Mouse (Mus musculus) gastrocnemius, postnatal 36 days (tissue): Measurements from ENCODE around the gene Setx. TPM values are rescaled to one million over a fixed set of nuclear protein-coding genes. Genes with fewer than 3 reads are reported as not detected.

ENCODE experiments used
- DNase-seq, 2 experiments: peaks; one replicate each; pipeline ENCODE4 v3.0.0; 2022
- intact Hi-C: fragments of 180-260 bp; cut with DNase I; formaldehyde crosslinking; loops from one replicate; pipeline ENCODE4 v1.15.1; 2025
- total RNA-seq, 2 experiments: library from RNA; stranded (reverse); gene quantifications; 2 replicates each; pipeline ENCODE4 v1.2.3; 2021

Setx gene
- total RNA-seq, 2 experiments from 2014 or later = 26.9 to 31.1 TPM

- no peak for DNase-seq
- intact Hi-C loops = loop anchor here (5.0 kb wide), 1 partner anchor 41 kb away; no protein-coding TSS in a partner anchor
Measured at GRCm38 (mm10) chr2:29201223-29201955, 77.4 kb downstream of the Setx start.

- no peak for DNase-seq
- intact Hi-C loops = no loop called here
Measured at GRCm38 (mm10) chr2:29206156-29206555, 82.2 kb downstream of the Setx start.

GRCm38 (mm10) chr2:29216286-29217012, 92.5 kb downstream of the Setx start:
- intact Hi-C loops = loop anchor here (5.0 kb wide), 1 partner anchor 201 kb away; no protein-coding TSS in a partner anchor
- DNase-seq = peak; percentile 66 to 76

- no peak for DNase-seq
- intact Hi-C loops = loop anchor here (5.0 kb wide), 1 partner anchor 200 kb away; no protein-coding TSS in a partner anchor
Measured at GRCm38 (mm10) chr2:29217042-29217441, 93.1 kb downstream of the Setx start.

GRCm38 (mm10) chr2:29217897-29218296, 93.9 kb downstream of the Setx start:
- DNase-seq = peak; percentile 69 to 77
- intact Hi-C loops = loop anchor here (2.0 to 5.0 kb wide), 2 partner anchors 19 to 199 kb away; no protein-coding TSS in a partner anchor

- DNase-seq = no peak
- intact Hi-C loops = loop anchor here (2.0 to 5.0 kb wide), 2 partner anchors 18 to 198 kb away; no protein-coding TSS in a partner anchor
Measured at GRCm38 (mm10) chr2:29218831-29219230, 94.8 kb downstream of the Setx start.

- peak in 1 of 2 experiments; percentile 27 for DNase-seq
Measured at GRCm38 (mm10) chr2:29222302-29222701, 98.3 kb downstream of the Setx start.

GRCm38 (mm10) chr2:29223591-29224262, 99.7 kb downstream of the Setx start:
- intact Hi-C loops = no loop called here
- no peak for DNase-seq

More at GRCm38 (mm10) chr2:29222302-29222701, 98.3 kb downstream of the Setx start:
- intact Hi-C loops = no loop called here

- DNase-seq = no peak
- intact Hi-C loops = no loop called here
Measured at GRCm38 (mm10) chr2:29226671-29227070, 102.7 kb downstream of the Setx start.

- no peak for DNase-seq
- intact Hi-C loops = no loop called here
Measured at GRCm38 (mm10) chr2:29230191-29230835, 106.3 kb downstream of the Setx start.

Other genes with a start within 250 kb of the Setx start
- not detected for gene Barhl1, start 207.5 kb upstream of the Setx start, total RNA-seq
- not detected for gene Cfap77, start 69.1 kb upstream of the Setx start, total RNA-seq
- gene Ttf1, start 63.9 kb upstream of the Setx start, total RNA-seq = 1 to 10 TPM; 3.8 to 4.6 TPM
- 10 to 100 TPM; 36.0 to 37.7 TPM for gene Ntng2, start 128.8 kb downstream of the Setx start, total RNA-seq
- gene Med27, start 222.6 kb downstream of the Setx start, total RNA-seq = 10 to 100 TPM; 11.9 to 13.1 TPM